Mouse (Mus musculus): Measurements from ENCODE around the gene Olfr92.

- no peak for TF ChIP-seq CTCF (IDR thresholded peaks at IDR 0.05; ENCODE audit: low read depth, low read length)
- no peak for TF ChIP-seq GATA2 (IDR thresholded peaks at IDR 0.05; ENCODE audit: borderline replicate concordance, low read depth, low read length)
- no peak for TF ChIP-seq GATA1 (IDR thresholded peaks at IDR 0.05; ENCODE audit: borderline replicate concordance, low read length)
- no peak for TF ChIP-seq POLR2AphosphoS5 (IDR thresholded peaks at IDR 0.05; ENCODE audit: insufficient replicate concordance, low read depth, low read length)
These were observed 44.7 kb downstream of the Olfr92 start for GRCm38 (mm10) chr17:37075181-37075580.
